Mouse (Mus musculus): ENCODE results near the gene Zfp362.
A peak's percentile ranks its signal among the peaks of the same experiment; 100 is the strongest.

Gene Zfp362

DNA sequence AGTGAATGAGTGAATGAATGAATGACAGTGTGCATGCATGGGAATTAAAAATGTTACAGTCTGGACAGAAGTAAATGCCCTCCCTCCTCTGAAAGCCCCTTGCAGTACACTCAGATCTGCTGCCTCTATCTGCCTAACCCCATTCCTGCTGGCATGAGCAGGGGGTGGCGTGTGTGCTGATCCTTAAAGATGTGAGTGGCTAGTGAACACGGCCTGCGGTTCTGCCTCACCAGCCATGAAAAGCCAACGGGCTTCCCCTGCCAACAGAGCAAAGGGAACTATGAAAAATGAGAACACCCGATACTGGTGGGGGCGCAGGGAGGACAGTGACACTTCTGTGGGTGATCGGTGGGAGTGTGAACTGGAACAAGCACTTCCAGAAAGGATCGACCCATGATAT is 9.1 kb downstream of the Zfp362 start:
- no peak for DNase-seq

DNA sequence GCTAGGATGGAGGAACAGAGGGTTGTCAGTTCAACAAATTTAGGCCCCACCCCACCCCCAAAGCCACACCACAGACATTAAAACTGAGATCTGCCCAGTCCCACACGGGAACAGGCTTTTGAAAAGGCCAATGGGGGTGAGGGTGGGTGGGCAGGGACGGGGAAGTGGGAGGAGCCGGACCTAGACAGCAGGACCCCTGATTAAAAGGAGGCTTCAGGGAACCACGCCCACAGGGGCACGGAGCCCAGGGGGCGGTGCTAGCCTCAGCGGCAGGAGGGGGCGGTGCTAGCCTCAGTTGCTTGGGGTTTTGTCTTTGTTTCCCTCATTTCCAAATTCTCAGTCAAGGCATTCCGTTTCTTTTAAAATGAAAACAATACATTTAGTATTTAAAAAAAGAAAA is 10.2 kb downstream of the Zfp362 start:
- DNase-seq = peak; percentile 53

DNA sequence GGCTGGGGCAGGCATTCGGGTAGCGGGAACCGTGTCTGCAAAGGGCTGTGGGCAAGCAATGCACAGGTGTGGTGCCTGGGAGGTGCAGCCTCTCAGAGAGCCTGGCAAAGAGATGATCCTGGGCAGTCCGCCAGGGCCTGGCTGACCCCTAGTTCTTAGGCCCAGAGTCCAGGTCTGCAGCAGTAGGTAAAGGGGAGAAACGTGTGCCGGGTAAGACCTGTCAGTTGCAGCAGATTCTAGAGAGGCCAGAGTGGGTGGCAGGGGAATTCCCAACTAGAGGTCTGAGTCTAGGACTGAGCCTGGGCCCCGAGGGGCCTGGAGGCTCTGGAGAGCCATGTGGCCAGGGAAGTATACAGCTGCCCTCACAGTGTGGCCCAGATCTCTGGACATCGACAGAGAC is 11.6 kb downstream of the Zfp362 start:
- DNase-seq = no peak

DNA sequence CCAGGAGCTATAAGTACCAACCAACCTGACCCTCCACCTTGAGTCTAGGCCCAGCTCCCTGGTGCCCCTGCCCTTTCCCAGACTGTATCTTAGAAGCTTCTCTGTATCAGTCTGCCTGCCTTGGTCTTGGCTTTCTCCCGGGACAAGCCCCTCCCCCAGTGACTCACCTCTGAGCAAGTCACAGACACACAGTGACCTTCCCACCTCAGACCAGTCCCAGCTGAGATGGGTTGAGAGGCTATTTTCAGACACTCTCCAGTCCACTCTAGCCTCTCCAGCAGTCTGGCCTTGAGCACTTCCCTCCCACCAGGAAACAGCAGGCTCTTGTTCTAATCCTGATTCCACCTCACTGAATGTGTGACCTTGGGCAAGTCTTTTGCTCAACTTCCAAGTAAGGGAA is 12.1 kb downstream of the Zfp362 start:
- no peak for DNase-seq

DNA sequence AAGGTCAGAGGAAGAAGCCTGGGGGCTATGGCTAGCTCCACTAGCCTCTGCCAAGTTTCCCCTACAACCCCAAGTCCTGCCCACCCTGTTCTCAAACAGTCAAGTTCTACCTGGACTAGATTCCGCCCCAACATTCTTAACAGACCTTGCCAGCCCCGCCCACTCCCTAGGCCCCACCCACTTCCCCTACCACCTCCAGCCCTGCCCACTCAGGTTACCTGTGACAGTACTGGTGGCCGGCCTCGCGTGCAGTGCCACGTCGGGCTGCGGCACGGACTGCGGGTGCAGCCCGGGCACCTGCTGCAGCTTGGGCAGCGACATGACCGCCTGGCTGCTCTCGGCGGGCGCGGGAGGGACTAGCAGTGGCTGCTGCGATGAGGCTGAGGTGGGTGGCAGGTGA is 16.2 kb downstream of the Zfp362 start:
- DNase-seq = no peak

DNA sequence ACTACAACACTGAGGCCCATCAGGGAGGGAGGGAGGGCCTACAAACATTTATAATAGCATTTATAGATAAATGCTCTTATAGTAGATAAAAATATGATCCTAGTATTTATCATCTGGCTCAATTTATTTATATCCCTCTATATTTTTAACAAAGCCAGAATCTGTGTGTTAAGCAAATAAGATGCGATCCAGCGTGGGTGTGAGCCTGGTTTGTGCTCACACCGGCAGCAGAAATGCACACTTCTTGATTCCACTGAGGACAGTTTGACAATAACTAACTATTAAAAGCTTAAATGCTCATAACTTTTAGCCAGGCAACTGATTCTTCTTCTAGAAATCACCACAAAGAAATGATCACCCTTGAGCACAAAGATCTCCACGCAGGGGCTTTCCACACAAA is 17.7 kb downstream of the Zfp362 start:
- DNase-seq = no peak

DNA sequence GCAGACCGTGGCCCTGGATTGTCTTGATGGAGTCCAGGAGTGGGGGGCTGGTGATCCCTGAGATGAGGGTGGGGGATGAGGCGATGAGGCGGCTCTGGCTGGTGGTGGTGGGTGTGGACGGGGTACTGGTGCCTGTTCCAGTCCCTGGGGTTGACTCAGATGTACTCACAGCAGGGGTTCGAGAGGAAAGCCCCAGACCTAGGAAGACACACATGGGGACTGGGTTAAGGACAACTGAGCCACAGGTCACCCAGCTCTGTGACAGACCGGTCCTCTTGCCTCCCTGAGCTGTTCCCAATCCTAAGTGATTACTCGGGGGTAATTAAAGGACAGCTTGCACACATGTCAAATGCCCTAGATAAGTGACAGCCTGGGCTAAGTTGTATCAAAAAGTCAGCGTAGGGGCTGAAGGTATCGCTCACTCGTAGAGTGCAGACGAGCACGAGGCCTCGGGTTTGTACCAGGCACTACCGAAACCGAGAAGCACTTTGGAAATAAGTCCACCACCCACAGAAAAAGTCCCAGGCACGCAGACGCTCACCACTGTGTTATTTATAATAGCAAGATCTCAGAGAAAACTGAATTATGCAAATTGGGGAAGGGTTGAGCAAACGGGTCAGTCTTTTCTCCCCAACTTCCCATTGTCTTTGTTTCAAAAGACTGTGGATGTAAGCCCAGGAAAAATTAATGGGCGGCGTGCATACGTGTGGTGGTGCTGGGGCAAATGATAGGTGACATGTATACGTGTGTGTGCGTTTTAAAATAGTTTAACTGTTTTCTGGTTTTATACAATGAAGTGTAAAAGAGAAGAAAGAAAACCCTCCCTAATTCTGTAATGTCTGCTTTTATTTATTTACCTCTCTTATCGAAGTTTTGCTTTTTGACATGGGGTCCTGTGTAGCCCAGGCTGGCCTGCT is 18.6 kb downstream of the Zfp362 start:
- no peak for DNase-seq

DNA sequence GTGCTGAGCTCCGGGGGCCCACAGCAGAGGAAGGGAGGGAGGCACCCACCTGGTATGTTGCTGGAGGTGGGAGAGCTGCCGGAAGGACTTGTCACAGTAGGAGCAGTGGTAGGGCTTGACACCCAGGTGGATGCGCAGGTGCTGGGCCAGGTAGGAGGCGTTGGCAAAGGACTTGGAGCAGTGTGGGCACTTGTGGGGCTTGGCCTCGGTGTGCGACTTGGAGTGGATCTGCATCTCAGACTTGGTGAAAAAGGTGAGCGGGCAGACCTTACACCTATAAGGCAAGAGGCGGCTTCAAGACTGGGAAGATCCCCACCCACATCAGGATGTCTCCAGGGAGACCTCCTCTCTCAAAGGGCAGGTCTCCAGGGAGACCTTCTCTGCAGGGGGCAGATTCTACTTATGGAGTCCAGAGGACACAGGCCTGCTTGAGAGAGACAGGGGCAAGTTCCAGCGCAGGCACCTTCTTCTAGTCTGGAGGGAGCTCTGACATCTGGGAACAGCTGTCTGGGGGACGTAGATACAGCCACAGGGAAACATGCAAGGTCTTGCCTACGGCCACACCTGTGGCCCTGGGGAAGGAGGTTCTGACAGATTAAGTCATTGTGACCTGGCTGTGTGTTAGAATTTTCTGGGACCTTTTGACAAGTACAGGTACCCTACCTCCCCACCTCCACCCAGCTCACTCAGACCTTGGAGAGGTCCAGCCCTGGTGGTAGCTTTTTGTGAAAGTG is 19.8 kb downstream of the Zfp362 start:
- no peak for DNase-seq

DNA sequence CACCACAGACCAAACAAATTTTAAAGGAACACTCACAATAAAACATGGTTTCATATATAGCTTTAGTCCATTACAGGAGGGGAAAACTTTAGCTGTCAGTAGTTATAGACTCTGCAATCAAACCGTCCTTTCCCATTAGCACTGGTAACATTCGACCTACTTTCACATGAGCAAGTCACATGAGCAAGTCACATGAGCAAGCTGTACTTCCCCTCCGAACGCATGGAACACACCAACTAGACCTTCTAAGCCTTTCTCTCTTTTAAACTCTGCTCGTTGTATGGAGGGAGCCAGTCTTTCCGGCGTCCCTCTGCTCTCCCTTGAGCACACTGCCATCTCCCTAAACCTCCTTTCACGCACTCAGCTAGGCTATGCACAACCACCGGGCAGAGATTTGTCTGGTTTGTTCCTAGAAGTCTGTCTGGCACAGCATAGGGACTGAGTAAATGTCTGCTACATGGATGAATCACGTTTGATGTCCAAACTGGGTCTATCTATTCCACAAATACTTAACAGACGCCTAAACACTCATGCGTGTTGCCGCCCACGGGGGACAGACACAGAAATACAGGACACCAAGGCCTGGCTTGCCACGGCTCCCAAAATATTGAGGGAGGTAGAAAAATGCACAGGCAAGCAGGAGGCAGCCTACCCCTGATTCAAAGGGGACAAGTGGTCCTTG is 20.8 kb downstream of the Zfp362 start:
- no peak for DNase-seq

DNA sequence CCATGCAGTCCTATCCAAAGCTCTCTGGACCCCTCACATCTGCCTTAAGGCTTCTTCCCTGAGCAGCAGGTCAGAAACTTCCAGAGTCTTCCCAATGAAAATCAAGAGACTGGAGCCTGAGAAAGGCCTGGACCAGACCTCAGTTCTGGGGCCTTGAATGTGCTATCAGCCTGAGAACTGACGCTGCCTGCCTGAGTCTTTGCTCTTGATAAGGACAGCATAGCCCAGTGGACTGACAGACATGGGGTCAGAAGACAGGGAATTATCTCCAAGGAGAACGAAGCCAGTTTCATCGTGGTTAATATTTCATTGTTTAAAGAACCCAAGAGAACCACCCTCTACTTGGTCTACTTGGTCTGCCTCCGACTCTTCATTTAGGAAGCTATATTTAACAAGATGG is 23.2 kb downstream of the Zfp362 start:
- no peak for DNase-seq

DNA sequence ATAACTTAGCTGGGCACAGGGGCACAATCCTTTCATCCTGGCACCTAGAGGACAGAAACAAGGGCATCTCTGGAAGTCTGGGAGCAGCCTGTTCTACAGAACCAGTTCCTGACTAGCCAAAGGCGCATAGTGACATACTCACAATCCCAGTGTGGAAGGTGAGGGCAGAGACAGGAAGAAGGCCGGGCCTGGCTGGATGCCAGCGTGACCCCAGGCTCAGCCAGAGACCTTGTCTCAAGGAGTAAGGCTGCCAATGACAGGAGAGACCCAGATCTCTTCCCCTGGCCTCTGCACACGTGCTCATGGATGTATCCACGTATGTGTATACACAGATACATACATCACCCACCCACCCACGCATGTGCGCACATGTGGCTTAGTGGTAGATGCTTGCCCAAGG is 23.8 kb downstream of the Zfp362 start:
- DNase-seq = no peak

DNA sequence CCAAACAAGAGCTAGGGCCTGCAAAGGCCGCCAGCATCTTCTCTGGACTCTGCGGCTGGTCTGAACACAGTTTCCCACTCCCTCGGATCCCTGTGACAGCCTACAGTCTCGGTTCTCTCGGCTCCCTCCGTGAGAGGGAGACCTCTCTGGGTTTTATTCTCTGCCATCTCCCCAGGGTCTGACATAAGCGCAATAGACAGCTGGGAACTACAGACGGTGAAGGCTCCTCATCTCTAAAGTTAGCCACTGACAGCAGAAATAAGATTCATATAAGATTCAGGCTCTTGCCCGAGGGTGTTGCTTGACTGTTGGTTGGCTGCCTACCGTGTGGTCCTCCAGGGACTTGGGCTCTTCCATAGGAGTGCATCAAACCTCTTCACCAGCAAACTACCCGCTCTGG is 28.3 kb downstream of the Zfp362 start:
- DNase-seq = no peak

DNA sequence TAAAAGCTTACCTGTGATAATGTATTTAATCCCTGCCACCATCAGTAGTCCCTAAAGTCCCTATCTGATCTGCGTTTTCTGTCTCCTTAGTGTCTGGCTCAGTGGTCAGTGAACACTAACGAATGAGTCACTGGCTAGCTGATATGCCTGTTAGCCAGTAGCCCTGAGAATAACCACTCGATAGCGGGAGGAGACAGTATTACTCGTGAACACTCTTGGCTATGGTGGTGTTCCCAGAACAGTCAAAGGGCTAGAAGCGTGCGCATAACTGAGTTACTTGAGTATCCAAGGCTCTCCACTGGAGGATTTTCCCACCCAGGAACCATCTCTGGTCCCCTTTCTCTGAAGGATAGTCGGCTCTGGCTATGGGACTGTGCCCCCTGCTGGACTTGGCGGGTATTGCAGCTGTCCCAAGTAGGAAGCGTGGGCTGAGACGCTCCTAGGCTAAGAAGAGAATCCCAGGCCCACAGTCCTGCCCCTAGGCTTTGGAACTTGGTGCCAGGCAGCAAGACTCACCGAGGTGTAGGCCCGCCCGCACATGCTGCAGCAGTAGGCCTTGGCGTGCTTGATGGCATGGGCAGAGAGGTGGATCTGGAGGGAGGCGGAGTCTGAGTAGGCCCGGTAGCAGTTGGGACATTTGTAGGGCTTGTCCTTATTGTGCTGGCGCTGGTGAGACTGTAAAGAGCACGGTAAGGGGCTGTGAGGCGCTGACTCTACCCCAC is 29.1 kb downstream of the Zfp362 start:
- peak; percentile 76 for DNase-seq

DNA sequence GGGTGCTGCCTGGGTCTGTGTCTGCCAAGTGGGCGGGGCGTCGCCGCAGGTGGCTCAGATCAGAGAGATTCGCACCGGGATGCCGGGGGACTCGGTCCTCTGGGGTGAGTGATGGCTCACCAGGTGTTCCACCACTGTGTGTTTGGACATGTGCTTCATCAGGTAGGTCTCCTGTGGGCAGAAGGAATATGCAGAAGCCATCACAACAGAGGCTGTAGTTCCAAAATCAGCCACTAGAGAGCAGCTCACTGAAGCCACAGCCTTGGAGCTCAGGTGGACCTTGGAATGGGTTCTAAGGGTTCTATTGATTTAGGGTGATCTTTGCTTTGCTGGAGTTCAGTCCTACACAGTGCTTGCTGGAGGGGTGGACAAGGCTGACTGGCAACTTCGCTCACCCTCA is 31.4 kb downstream of the Zfp362 start:
- DNase-seq = peak; percentile 63

DNA sequence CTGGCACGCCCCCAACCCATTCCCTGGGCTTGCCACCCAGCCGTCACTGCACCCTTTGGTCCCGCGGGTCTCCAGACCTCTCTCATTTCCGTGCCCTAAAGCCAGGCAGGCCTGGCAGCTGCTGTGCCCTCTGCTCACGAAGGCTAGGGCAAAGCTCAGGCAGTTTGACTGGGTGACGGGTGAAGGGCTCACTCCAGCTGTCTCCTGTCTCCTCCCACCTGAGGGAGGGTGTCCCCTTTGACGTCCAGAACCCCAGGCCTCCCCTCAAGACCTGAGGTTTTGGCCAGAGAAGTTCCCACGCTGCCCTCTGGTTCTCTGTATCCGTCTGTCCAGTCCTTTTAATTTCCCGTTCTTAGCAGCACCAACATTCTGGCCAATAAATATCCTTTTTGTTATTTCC is 32.0 kb downstream of the Zfp362 start:
- no peak for DNase-seq

DNA sequence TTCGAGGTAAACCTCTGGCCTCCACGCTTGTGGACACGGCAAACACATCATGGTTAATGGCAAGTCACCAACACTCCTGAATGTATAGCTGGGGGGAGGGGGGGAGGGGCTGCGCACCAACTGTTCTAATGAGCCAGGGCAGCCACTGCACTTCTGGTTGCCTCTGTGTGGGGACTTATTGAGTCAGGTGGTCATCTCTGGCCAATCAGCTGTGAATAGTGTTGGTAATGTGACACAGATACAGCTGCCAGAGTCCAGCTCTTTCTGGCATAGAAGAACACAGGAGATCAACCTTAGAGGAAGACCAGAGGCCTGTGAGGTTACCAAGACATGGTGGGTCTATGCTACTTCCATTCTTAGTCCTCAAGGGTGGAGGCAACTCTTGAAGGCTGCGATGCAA is 35.1 kb downstream of the Zfp362 start:
- no peak for DNase-seq

DNA sequence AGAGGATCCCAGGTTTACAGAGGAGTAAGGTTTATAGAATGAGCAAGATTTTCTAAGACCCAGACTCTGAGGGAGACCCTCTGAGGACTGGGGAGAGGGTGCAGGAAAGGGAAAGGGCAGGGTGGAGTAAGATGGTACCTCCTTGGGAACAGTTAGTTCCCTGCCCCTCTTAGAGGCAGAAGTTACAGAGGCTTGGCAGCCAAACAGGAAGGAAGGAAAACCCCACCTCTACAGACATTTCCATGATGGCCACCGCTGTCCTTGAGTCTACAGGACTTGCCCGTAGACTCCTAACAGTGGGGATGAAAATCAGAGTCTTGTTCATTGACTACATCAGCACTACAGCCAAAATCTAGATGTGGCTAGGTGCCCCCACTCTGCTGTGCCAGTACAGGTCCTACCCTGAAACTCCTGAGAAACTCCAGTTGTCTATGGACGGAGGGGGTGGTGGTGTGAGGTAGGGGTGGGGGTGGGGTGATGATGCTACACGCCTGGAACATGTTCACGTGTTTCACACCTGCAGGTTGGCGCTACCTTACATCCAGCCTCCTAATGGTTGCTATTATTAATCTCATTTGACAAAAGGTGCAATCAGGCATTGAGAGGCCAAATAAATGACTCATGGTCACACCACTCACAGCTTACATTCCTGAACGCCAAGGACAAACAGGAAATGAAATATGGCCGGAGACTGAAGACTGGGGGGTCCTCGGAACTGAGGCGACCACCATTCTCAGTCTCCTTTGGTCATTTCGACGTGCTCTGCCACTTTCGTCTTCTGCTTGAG is 36.1 kb downstream of the Zfp362 start:
- DNase-seq = no peak

DNA sequence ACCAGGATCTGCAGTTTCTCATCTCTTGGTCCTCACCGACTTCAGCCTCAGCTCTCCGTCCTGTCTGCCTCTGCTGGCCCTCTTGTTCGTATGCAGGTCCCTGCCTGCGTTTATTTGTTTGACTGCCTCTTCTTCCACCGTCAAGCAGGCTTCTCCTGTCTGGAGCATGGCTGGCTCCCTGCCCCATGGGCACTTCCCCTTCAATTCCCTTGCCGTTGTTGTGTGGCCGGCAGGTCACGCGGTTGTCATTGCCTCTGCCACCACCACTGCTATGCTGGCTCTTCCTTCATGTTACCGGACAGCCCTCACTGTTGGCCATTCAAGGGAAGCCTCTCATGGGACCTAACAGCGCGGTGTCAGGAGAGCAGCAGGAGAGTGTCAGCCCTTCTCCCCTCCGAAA is 37.7 kb downstream of the Zfp362 start:
- DNase-seq = no peak

DNA sequence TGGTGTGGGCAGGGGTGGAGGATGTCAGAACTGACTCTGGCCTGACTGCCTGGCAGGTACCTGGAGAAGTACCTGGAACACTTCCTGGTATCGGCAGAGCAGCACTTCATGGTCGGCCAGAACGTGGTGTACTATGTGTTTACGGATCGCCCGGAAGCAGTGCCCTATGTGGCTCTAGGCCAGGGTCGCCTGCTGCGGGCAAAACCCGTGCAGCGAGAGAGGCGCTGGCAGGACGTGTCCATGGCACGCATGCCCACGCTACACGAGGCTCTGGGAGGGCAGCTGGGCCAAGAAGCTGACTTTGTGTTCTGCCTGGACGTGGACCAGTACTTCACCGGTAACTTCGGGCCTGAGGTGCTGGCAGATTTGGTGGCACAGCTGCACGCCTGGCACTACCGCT is 38.9 kb downstream of the Zfp362 start:
- DNase-seq = no peak

DNA sequence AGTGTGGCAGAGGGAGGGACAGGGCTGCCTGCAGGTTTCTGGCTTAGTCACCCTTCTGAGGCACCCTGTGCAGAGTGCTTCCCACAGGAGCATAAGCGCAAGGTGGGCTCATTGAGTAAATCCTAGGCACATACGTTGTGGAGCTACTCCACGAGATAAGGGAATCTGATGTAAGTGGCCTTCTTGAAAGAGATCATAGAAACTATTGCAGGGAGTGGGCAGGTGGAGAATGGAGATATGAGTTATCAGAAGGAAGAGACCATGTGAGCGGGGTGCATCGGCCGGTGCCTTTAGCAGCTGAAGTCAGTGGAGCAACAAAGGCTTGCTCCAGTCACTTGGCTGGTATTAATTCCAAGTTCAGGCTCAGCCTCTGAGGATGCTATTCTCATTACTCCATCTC is 45.8 kb downstream of the Zfp362 start:
- no peak for DNase-seq

DNA sequence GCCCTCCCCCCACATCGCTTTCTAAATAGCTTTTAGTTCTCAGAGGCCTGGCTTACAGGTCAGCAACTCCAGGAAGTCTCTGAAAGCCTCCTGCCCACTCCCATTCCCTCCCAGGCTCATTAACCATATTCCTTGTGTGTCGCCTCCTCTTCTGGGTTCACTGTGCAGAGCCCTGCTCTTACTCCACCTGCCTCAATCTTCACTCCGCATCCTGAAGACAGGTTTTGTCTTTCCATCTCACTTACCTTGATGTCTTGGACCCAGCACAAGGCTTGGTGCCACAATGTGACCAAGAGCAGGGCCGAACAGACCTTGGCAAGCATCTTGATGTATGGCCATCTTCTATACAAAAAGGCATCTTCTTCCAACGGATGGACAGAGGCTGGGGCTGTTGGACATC is 46.6 kb downstream of the Zfp362 start:
- DNase-seq = no peak

DNA sequence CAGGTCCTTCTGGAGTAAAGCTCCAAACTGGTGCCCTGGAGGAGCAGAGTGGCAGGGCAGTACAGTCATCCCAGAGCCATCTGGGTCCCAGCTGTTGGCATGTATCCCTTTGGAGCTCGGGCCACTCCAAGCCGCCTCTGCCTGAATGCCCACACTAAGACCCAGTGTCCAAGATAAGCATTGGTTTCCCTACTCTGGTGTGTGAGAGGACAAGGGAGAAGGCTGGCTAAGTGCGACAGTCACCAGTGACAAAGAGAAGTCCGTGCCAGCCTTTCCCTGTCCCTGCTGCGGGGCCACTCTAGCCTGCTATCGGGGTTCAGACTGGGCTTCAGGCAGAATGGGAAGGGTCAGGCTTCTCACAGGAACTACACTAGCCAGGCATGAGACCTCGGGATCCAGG is 49.9 kb downstream of the Zfp362 start:
- DNase-seq = no peak
